Mouse (Mus musculus): ENCODE data around the gene Fat4. TPM values are rescaled to one million over a fixed set of nuclear protein-coding genes. Genes with fewer than 3 reads are reported as not detected.

Fat4 gene
- total and polyA plus RNA-seq, 2 experiments from 2014 or later, result 1.0 to 16.1 TPM

GRCm38 (mm10) chr3:39036113-39036512 lies 149.4 kb downstream of the Fat4 start:
- no peak overlapping the region for H3K4me2 ChIP-seq (ENCODE audit: low read depth, low read length)
- no peak overlapping the region for H3K4me3 ChIP-seq (ENCODE audit: low read depth, low read length)
- no peak overlapping the region for H3K9ac ChIP-seq (replicated peaks; ENCODE audit: low read depth, low read length)
- no peaks in the 10 kb centered on the region for H3K27me3 ChIP-seq (ENCODE audit: control insufficient read depth, insufficient read depth, low read length)
- no peaks in the 10 kb centered on the region for H3K4me1 ChIP-seq (ENCODE audit: control insufficient read depth, insufficient read depth)
- ATAC-seq (ENCODE audit: insufficient read depth, low read depth), result no peak
- H3K27ac ChIP-seq (ENCODE audit: low read depth), result no peak overlapping the region
- H3K36me3 ChIP-seq (replicated peaks; ENCODE audit: control insufficient read depth, insufficient read depth, low read length), result no peaks in the 10 kb centered on the region
- WGBS, result 60% methylated on average over 2 of the region's 2 CpGs
- DNase-seq (ENCODE audit: low spot score), result no peak
- H3K9me3 ChIP-seq (replicated peaks; ENCODE audit: control insufficient read depth, low read length), result no peaks in the 10 kb centered on the region
- no peak for TF ChIP-seq EP300 (IDR thresholded peaks at IDR 0.05; ENCODE audit: low read depth)
- no peak for TF ChIP-seq CTCF (IDR thresholded peaks at IDR 0.05; ENCODE audit: low read depth)

- ATAC-seq (ENCODE audit: insufficient read depth, low read depth) (no peak), DNase-seq (ENCODE audit: low spot score) (no peak)
- Histone ChIP-seq H3K4me1 (ENCODE audit: control insufficient read depth, insufficient read depth) (no peaks in the 10 kb centered on the region), H3K4me2 (ENCODE audit: low read depth, low read length) (no peak overlapping the region), H3K4me3 (ENCODE audit: low read depth, low read length) (no peak overlapping the region), H3K27ac (ENCODE audit: low read depth) (no peak overlapping the region), H3K27me3 (ENCODE audit: control insufficient read depth, insufficient read depth, low read length) (no peaks in the 10 kb centered on the region), H3K9ac (replicated peaks; ENCODE audit: low read depth, low read length) (no peak overlapping the region), H3K9me3 (replicated peaks; ENCODE audit: control insufficient read depth, low read length) (no peaks in the 10 kb centered on the region), H3K36me3 (replicated peaks; ENCODE audit: control insufficient read depth, insufficient read depth, low read length) (no peaks in the 10 kb centered on the region)
- TF ChIP-seq CTCF (IDR thresholded peaks at IDR 0.05; ENCODE audit: low read depth), result no peak
- no peak for TF ChIP-seq EP300 (IDR thresholded peaks at IDR 0.05; ENCODE audit: low read depth)
- 51% methylated on average over 4 of the region's 4 CpGs for WGBS
Observed at GRCm38 (mm10) chr3:39046425-39046824, 159.7 kb downstream of the Fat4 start.

- ATAC-seq (ENCODE audit: insufficient read depth, low read depth), result no peak
- no peak overlapping the region for H3K27ac ChIP-seq (ENCODE audit: low read depth)
- DNase-seq (ENCODE audit: low spot score), result no peak
- H3K9ac ChIP-seq (replicated peaks; ENCODE audit: low read depth, low read length), result no peak overlapping the region
- H3K4me3 ChIP-seq (ENCODE audit: low read depth, low read length), result no peak overlapping the region
- no peaks in the 10 kb centered on the region for H3K27me3 ChIP-seq (ENCODE audit: control insufficient read depth, insufficient read depth, low read length)
- WGBS, result 79% methylated on average over 10 of the region's 10 CpGs
- no peaks in the 10 kb centered on the region for H3K36me3 ChIP-seq (replicated peaks; ENCODE audit: control insufficient read depth, insufficient read depth, low read length)
- H3K4me1 ChIP-seq (ENCODE audit: control insufficient read depth, insufficient read depth), result no peaks in the 10 kb centered on the region
- no peaks in the 10 kb centered on the region for H3K9me3 ChIP-seq (replicated peaks; ENCODE audit: control insufficient read depth, low read length)
- TF ChIP-seq EP300 (IDR thresholded peaks at IDR 0.05; ENCODE audit: low read depth) (no peak), CTCF (IDR thresholded peaks at IDR 0.05; ENCODE audit: low read depth) (no peak)
- no peak overlapping the region for H3K4me2 ChIP-seq (ENCODE audit: low read depth, low read length)
Observed at GRCm38 (mm10) chr3:39047621-39048303, 161.0 kb downstream of the Fat4 start.

GRCm38 (mm10) chr3:39048304-39048667 lies 161.5 kb downstream of the Fat4 start:
- 73% methylated on average over 5 of the region's 5 CpGs for WGBS
- ATAC-seq (ENCODE audit: insufficient read depth, low read depth), result no peak
- TF ChIP-seq EP300 (IDR thresholded peaks at IDR 0.05; ENCODE audit: low read depth) (no peak), CTCF (IDR thresholded peaks at IDR 0.05; ENCODE audit: low read depth) (no peak)

GRCm38 (mm10) chr3:39050130-39050529 lies 163.4 kb downstream of the Fat4 start:
- no peak overlapping the region for H3K27ac ChIP-seq (ENCODE audit: low read depth)
- TF ChIP-seq EP300 (IDR thresholded peaks at IDR 0.05; ENCODE audit: low read depth), result no peak
- no peak for TF ChIP-seq CTCF (IDR thresholded peaks at IDR 0.05; ENCODE audit: low read depth)

More at GRCm38 (mm10) chr3:39048304-39048667, 161.5 kb downstream of the Fat4 start:
- no peaks in the 10 kb centered on the region for H3K27me3 ChIP-seq (ENCODE audit: control insufficient read depth, insufficient read depth, low read length)
- no peak overlapping the region for H3K9ac ChIP-seq (replicated peaks; ENCODE audit: low read depth, low read length)
- H3K36me3 ChIP-seq (replicated peaks; ENCODE audit: control insufficient read depth, insufficient read depth, low read length), result no peaks in the 10 kb centered on the region
- H3K9me3 ChIP-seq (replicated peaks; ENCODE audit: control insufficient read depth, low read length), result no peaks in the 10 kb centered on the region
- no peak overlapping the region for H3K4me3 ChIP-seq (ENCODE audit: low read depth, low read length)
- H3K27ac ChIP-seq (ENCODE audit: low read depth), result no peak overlapping the region
- no peaks in the 10 kb centered on the region for H3K4me1 ChIP-seq (ENCODE audit: control insufficient read depth, insufficient read depth)
- no peak for DNase-seq (ENCODE audit: low spot score)
- no peak overlapping the region for H3K4me2 ChIP-seq (ENCODE audit: low read depth, low read length)

GRCm38 (mm10) chr3:39053072-39053471 lies 166.3 kb downstream of the Fat4 start:
- Histone ChIP-seq H3K36me3 (replicated peaks; ENCODE audit: control insufficient read depth, insufficient read depth, low read length) (no peaks in the 10 kb centered on the region), H3K4me3 (ENCODE audit: low read depth, low read length) (no peak overlapping the region), H3K9ac (replicated peaks; ENCODE audit: low read depth, low read length) (no peak overlapping the region), H3K9me3 (replicated peaks; ENCODE audit: control insufficient read depth, low read length) (no peaks in the 10 kb centered on the region), H3K4me2 (ENCODE audit: low read depth, low read length) (no peak overlapping the region), H3K27ac (ENCODE audit: low read depth) (no peak overlapping the region), H3K4me1 (ENCODE audit: control insufficient read depth, insufficient read depth) (no peaks in the 10 kb centered on the region), H3K27me3 (ENCODE audit: control insufficient read depth, insufficient read depth, low read length) (no peaks in the 10 kb centered on the region)
- TF ChIP-seq CTCF (IDR thresholded peaks at IDR 0.05; ENCODE audit: low read depth) (no peak), EP300 (IDR thresholded peaks at IDR 0.05; ENCODE audit: low read depth) (no peak)
- ATAC-seq (ENCODE audit: insufficient read depth, low read depth) (no peak), DNase-seq (ENCODE audit: low spot score) (no peak)
- WGBS, result 72% methylated on average over 6 of the region's 6 CpGs

More at GRCm38 (mm10) chr3:39050130-39050529, 163.4 kb downstream of the Fat4 start:
- H3K4me2 ChIP-seq (ENCODE audit: low read depth, low read length), result no peak overlapping the region
- H3K36me3 ChIP-seq (replicated peaks; ENCODE audit: control insufficient read depth, insufficient read depth, low read length), result no peaks in the 10 kb centered on the region
- H3K4me1 ChIP-seq (ENCODE audit: control insufficient read depth, insufficient read depth), result no peaks in the 10 kb centered on the region
- ATAC-seq (ENCODE audit: insufficient read depth, low read depth) (no peak), DNase-seq (ENCODE audit: low spot score) (no peak)
- H3K9me3 ChIP-seq (replicated peaks; ENCODE audit: control insufficient read depth, low read length), result no peaks in the 10 kb centered on the region
- no peak overlapping the region for H3K9ac ChIP-seq (replicated peaks; ENCODE audit: low read depth, low read length)
- no peak overlapping the region for H3K4me3 ChIP-seq (ENCODE audit: low read depth, low read length)
- 64% methylated on average over 1 of the region's 1 CpGs for WGBS
- no peaks in the 10 kb centered on the region for H3K27me3 ChIP-seq (ENCODE audit: control insufficient read depth, insufficient read depth, low read length)
